ENCODE assay signal across 8 mouse cellular contexts in genomic region chr4:119536615-119537014, GRCm38 (mm10). TPM values are rescaled to one million over a fixed set of nuclear protein-coding genes. Genes with fewer than 3 reads are reported as not detected.
A peak's percentile ranks its signal among the peaks of the same experiment; 100 is the strongest.
DNase-seq lines count a peak whose midpoint lies in the region; ATAC-seq and TF ChIP-seq lines count a peak whose summit lies in the region.
"Not testable (repeated sequence)": the region's sequence is repeated elsewhere in the genome, so short reads cannot be mapped to it uniquely, and the experiment has no call there.

Gene Foxj3, plus strand, starts transcription at chr4:119537004.

- not testable (repeated sequence) for ATAC-seq in forebrain, embryonic 11.5 days (replicated peaks; ENCODE audit: low FRiP score); hindbrain, embryonic 11.5 days (ENCODE audit: low FRiP score); limb, embryonic 14.5 days (ENCODE audit: low FRiP score, low read depth); midbrain, embryonic 15.5 days (replicated peaks)

- H3K9me3 ChIP-seq in forebrain, embryonic 11.5 days (ENCODE audit: control insufficient read depth, low read length); hindbrain, embryonic 11.5 days (ENCODE audit: control insufficient read depth, low read length); limb, embryonic 14.5 days (ENCODE audit: control insufficient read depth, low read length); midbrain, embryonic 15.5 days: not testable (repeated sequence)

- H3K4me1 ChIP-seq in forebrain, embryonic 11.5 days (replicated peaks; ENCODE audit: control insufficient read depth, insufficient read depth, low read length); hindbrain, embryonic 11.5 days (replicated peaks; ENCODE audit: control insufficient read depth, insufficient read depth, low read length): not testable (repeated sequence)
- H3K4me1 ChIP-seq in limb, embryonic 14.5 days (ENCODE audit: control insufficient read depth, insufficient read depth, low read length), result peaks cover 13% of the 10 kb centered on the region
- peaks cover 23% of the 10 kb centered on the region for H3K4me1 ChIP-seq in midbrain, embryonic 15.5 days

- not testable (repeated sequence) for H3K4me3 ChIP-seq in forebrain, embryonic 11.5 days (ENCODE audit: low read depth, low read length); hindbrain, embryonic 11.5 days (ENCODE audit: low read depth, low read length); layer of hippocampus, adult 2 months; limb, embryonic 14.5 days (replicated peaks; ENCODE audit: low read length); midbrain, embryonic 15.5 days

- H3K36me3 ChIP-seq in forebrain, embryonic 11.5 days (ENCODE audit: control insufficient read depth, insufficient read depth, low read length); hindbrain, embryonic 11.5 days (ENCODE audit: control insufficient read depth, insufficient read depth, low read length); limb, embryonic 14.5 days (ENCODE audit: control insufficient read depth, insufficient read depth, low read length); midbrain, embryonic 15.5 days (replicated peaks): not testable (repeated sequence)

- H3K27me3 ChIP-seq in forebrain, embryonic 11.5 days (ENCODE audit: control insufficient read depth, insufficient read depth, low read length); hindbrain, embryonic 11.5 days (ENCODE audit: control insufficient read depth, insufficient read depth, low read length); limb, embryonic 14.5 days (ENCODE audit: control insufficient read depth, insufficient read depth, low read length); midbrain, embryonic 15.5 days (replicated peaks): not testable (repeated sequence)

- not testable (repeated sequence) for TF ChIP-seq CTCF in layer of hippocampus, adult 2 months (conservative IDR thresholded peaks at IDR 0.05)

- DNase-seq in adrenal gland, postnatal 36 days; forebrain, embryonic 11.5 days (ENCODE audit: low spot score); heart, adult 18-20 months; hindbrain, embryonic 11.5 days (ENCODE audit: low spot score); layer of hippocampus, adult 2 months (ENCODE audit: low spot score in 2 of 2); limb, embryonic 14.5 days (ENCODE audit: low spot score); urinary bladder, adult 2 months (ENCODE audit: low spot score): not testable (repeated sequence)

- not testable (repeated sequence) for H3K9ac ChIP-seq in forebrain, embryonic 11.5 days (ENCODE audit: low read length); hindbrain, embryonic 11.5 days (ENCODE audit: low read depth, low read length); limb, embryonic 14.5 days (ENCODE audit: low read depth, low read length, severe bottlenecking); midbrain, embryonic 15.5 days

- H3K4me2 ChIP-seq in forebrain, embryonic 11.5 days (ENCODE audit: low read depth, low read length, severe bottlenecking); hindbrain, embryonic 11.5 days (replicated peaks; ENCODE audit: low read depth, low read length); limb, embryonic 14.5 days (replicated peaks; ENCODE audit: low read depth, low read length, severe bottlenecking); midbrain, embryonic 15.5 days: not testable (repeated sequence)

- H3K27ac ChIP-seq in forebrain, embryonic 11.5 days (ENCODE audit: low read depth, low read length); hindbrain, embryonic 11.5 days (ENCODE audit: low read depth, low read length); limb, embryonic 14.5 days (replicated peaks; ENCODE audit: low read depth, low read length); midbrain, embryonic 15.5 days: not testable (repeated sequence)
- peak within 1 kb of the TSS; percentile 46; the same call in 1 of the 2 replicates for H3K27ac ChIP-seq in layer of hippocampus, adult 2 months

- TF ChIP-seq POLR2A in limb, embryonic 14.5 days (IDR thresholded peaks at IDR 0.05; ENCODE audit: borderline replicate concordance, extremely low read depth, insufficient read depth, insufficient read length), result not testable (repeated sequence)

- WGBS in forebrain, embryonic 11.5 days, result 85% methylated on average over 4 of the region's 4 CpGs
- WGBS in hindbrain, embryonic 11.5 days, result 88% methylated on average over 4 of the region's 4 CpGs
- 87% methylated on average over 4 of the region's 4 CpGs for WGBS in limb, embryonic 14.5 days
- 95% methylated on average over 4 of the region's 4 CpGs for WGBS in midbrain, embryonic 15.5 days

RNA-seq across cellular contexts. Expression of gene Foxj3, which starts in this region (rescaled TPM):
- total RNA-seq in adrenal gland, postnatal 36 days (2021), result 10 to 100 TPM; 41.6 to 41.9 TPM
- 27.9 and 30.9 TPM in 2 replicates for polyA plus RNA-seq in forebrain, embryonic 11.5 days (2014; fragmentation: Nextera tagmentation; extraction: Ambion mirVana)
- total RNA-seq in heart, adult 18-20 months (2021), result 10 to 100 TPM; 29.2 to 30.1 TPM
- polyA plus RNA-seq in hindbrain, embryonic 11.5 days (2014; fragmentation: Nextera tagmentation; extraction: Ambion mirVana), result 20.2 and 23.4 TPM in 2 replicates
- total RNA-seq in layer of hippocampus, adult 2 months (2021), result 10 to 100 TPM; 76.7 to 80.3 TPM
- 31.5 and 34.5 TPM in 2 replicates for polyA plus RNA-seq in limb, embryonic 14.5 days (2012; rRNA removed)
- polyA plus RNA-seq in limb, embryonic 14.5 days (2014; fragmentation: Nextera tagmentation; extraction: Ambion mirVana), result 23.5 and 25.4 TPM in 2 replicates
- 34.5 and 38.2 TPM in 2 replicates for polyA plus RNA-seq in midbrain, embryonic 15.5 days (2015; fragmentation: Nextera tagmentation; extraction: Ambion mirVana)
- polyA plus RNA-seq in urinary bladder, adult 2 months (2012; rRNA removed), result 20.5 and 22.0 TPM in 2 replicates
